Mouse (Mus musculus) kidney, embryonic 14.5 days (tissue): ENCODE measurements around the gene Gm28048. TPM values are rescaled to one million over a fixed set of nuclear protein-coding genes. Genes with fewer than 3 reads are reported as not detected.

Experiments
- ATAC-seq: fragments of 200-750 bp; cut with Nextera tagmentation; 2 replicates; pipeline ENCODE4 v1.8.0; 2017; ENCODE audit warnings: moderate number of reproducible peaks, mild to moderate bottlenecking, moderate TSS enrichment, moderate library complexity; ENCODE audit not compliant: low FRiP score, low TSS enrichment
- H3K27ac ChIP-seq: fragments of 300-500 bp; sonication (generic); 2 replicates; pipeline ENCODE4 v1.5.1; 2014; ENCODE audit warnings: low read depth, mild to moderate bottlenecking, low read length, moderate library complexity, mixed read lengths
- H3K27me3 ChIP-seq: fragments of 300-500 bp; sonication (generic); 2 replicates; pipeline ENCODE4 v1.6.1; 2014; ENCODE audit warnings: mild to moderate bottlenecking, low read length; ENCODE audit not compliant: control insufficient read depth, insufficient read depth
- H3K36me3 ChIP-seq: fragments of 300-500 bp; sonication (generic); 2 replicates; pipeline ENCODE4 v1.6.1; 2014; ENCODE audit warnings: low read length, mixed read lengths; ENCODE audit not compliant: control insufficient read depth, insufficient read depth
- H3K4me1 ChIP-seq: fragments of 300-500 bp; sonication (generic); 2 replicates; pipeline ENCODE4 v1.6.1; 2014; ENCODE audit warnings: low read length, mixed read lengths; ENCODE audit not compliant: control insufficient read depth, insufficient read depth
- H3K4me2 ChIP-seq: fragments of 300-500 bp; sonication (generic); replicated peaks from 2 replicates; pipeline ENCODE4 v1.6.1; 2014; ENCODE audit warnings: low read depth, mild to moderate bottlenecking, low read length
- H3K4me3 ChIP-seq: fragments of 300-500 bp; sonication (generic); 2 replicates; pipeline ENCODE4 v1.5.1; 2014; ENCODE audit warnings: mild to moderate bottlenecking, low read length
- H3K9ac ChIP-seq: fragments of 300-500 bp; sonication (generic); 2 replicates; pipeline ENCODE4 v1.6.1; 2014; ENCODE audit warnings: low read depth, mild to moderate bottlenecking, low read length, moderate library complexity
- H3K9me3 ChIP-seq: fragments of 300-500 bp; sonication (generic); 2 replicates; pipeline ENCODE4 v1.6.1; 2016; ENCODE audit warnings: low read length; ENCODE audit not compliant: control insufficient read depth
- WGBS: fragments of 180-500 bp; shearing (Covaris S2); extraction: QIAGEN DNeasy Blood & Tissue Kit; methylation state at CpG from one replicate; pipeline ENCODE4 v1.1.7; 2014; 5-methylcytosine and 5-hydroxymethylcytosine counted together
- polyA plus RNA-seq: library from polyadenylated mRNA; unstranded; fragments of >200 nt; fragmentation: Nextera tagmentation; extraction: Ambion mirVana; gene quantifications from 2 replicates; pipeline ENCODE4 v1.2.1, GENCODE M21; 2014

Gm28048 gene
- polyA plus RNA-seq, 1 experiment from 2014 or later, result 19.7 TPM

- Histone ChIP-seq H3K9me3 (no peaks in the 10 kb centered on the region), H3K4me1 (no peaks in the 10 kb centered on the region; the same call in 1 of the 2 replicates), H3K27ac (no peak overlapping the region), H3K27me3 (no peaks in the 10 kb centered on the region), H3K9ac (no peak overlapping the region), H3K36me3 (no peaks in the 10 kb centered on the region), H3K4me2 (no peak overlapping the region), H3K4me3 (no peak overlapping the region)
- no peak for ATAC-seq
- WGBS, result 92% methylated on average over 3 of the region's 3 CpGs
These were observed 170.5 kb downstream of the Gm28048 start for GRCm38 (mm10) chr11:22811413-22811812.

GRCm38 (mm10) chr11:22809465-22810096 lies 172.3 kb downstream of the Gm28048 start:
- ATAC-seq, result no peak
- Histone ChIP-seq H3K36me3 (no peaks in the 10 kb centered on the region), H3K9me3 (no peaks in the 10 kb centered on the region), H3K4me2 (no peak overlapping the region), H3K4me3 (no peak overlapping the region), H3K27ac (no peak overlapping the region), H3K4me1 (no peaks in the 10 kb centered on the region; the same call in 1 of the 2 replicates), H3K9ac (no peak overlapping the region), H3K27me3 (no peaks in the 10 kb centered on the region)
- 77% methylated on average over 7 of the region's 7 CpGs for WGBS

GRCm38 (mm10) chr11:22808040-22808439 lies 173.8 kb downstream of the Gm28048 start:
- Histone ChIP-seq H3K9me3 (no peaks in the 10 kb centered on the region), H3K9ac (no peak overlapping the region), H3K4me3 (no peak overlapping the region), H3K4me2 (no peak overlapping the region), H3K27ac (no peak overlapping the region), H3K4me1 (no peaks in the 10 kb centered on the region), H3K36me3 (no peaks in the 10 kb centered on the region), H3K27me3 (no peaks in the 10 kb centered on the region)
- ATAC-seq, result no peak

GRCm38 (mm10) chr11:22805171-22805570 lies 176.7 kb downstream of the Gm28048 start:
- 92% methylated on average over 1 of the region's 1 CpGs for WGBS
- no peak for ATAC-seq

GRCm38 (mm10) chr11:22799987-22800424 lies 181.9 kb downstream of the Gm28048 start:
- Histone ChIP-seq H3K9me3 (no peaks in the 10 kb centered on the region), H3K9ac (no peak overlapping the region), H3K36me3 (no peaks in the 10 kb centered on the region), H3K4me2 (peak overlapping the region; percentile 5; the same call in 1 of the 2 replicates), H3K27me3 (no peaks in the 10 kb centered on the region), H3K4me3 (no peak overlapping the region), H3K27ac (peak overlapping the region; percentile 59; the same call in 1 of the 2 replicates), H3K4me1 (peaks cover 12% of the 10 kb centered on the region; the same call in 1 of the 2 replicates)
- peak; percentile 89 for ATAC-seq
- WGBS, result 16% methylated on average over 9 of the region's 9 CpGs

More at GRCm38 (mm10) chr11:22805171-22805570, 176.7 kb downstream of the Gm28048 start:
- Histone ChIP-seq H3K4me3 (no peak overlapping the region), H3K4me2 (no peak overlapping the region), H3K9ac (no peak overlapping the region), H3K27ac (no peak overlapping the region), H3K9me3 (no peaks in the 10 kb centered on the region), H3K4me1 (peaks cover 5% of the 10 kb centered on the region; the same call in 1 of the 2 replicates), H3K36me3 (no peaks in the 10 kb centered on the region), H3K27me3 (no peaks in the 10 kb centered on the region)

- H3K9me3 ChIP-seq, result no peaks in the 10 kb centered on the region
- no peaks in the 10 kb centered on the region for H3K27me3 ChIP-seq
- no peak for ATAC-seq
- H3K36me3 ChIP-seq, result no peaks in the 10 kb centered on the region
- no peak overlapping the region for H3K27ac ChIP-seq
- H3K9ac ChIP-seq, result no peak overlapping the region
- H3K4me2 ChIP-seq, result no peak overlapping the region
- peaks cover 12% of the 10 kb centered on the region; the same call in 1 of the 2 replicates for H3K4me1 ChIP-seq
- WGBS, result 71% methylated on average over 5 of the region's 5 CpGs
- H3K4me3 ChIP-seq, result no peak overlapping the region
These were observed 183.0 kb downstream of the Gm28048 start for GRCm38 (mm10) chr11:22798916-22799315.

GRCm38 (mm10) chr11:22794734-22795133 lies 187.2 kb downstream of the Gm28048 start:
- Histone ChIP-seq H3K4me2 (no peak overlapping the region), H3K4me1 (0 out of 2 replicates have a peak, but pooled peaks cover 2% of the 10 kb centered on the region), H3K27me3 (no peaks in the 10 kb centered on the region), H3K9ac (no peak overlapping the region), H3K27ac (no peak overlapping the region), H3K36me3 (no peaks in the 10 kb centered on the region), H3K9me3 (no peaks in the 10 kb centered on the region), H3K4me3 (no peak overlapping the region)
- WGBS, result 84% methylated on average over 1 of the region's 1 CpGs
- no peak for ATAC-seq

GRCm38 (mm10) chr11:22793881-22794203 lies 188.0 kb downstream of the Gm28048 start:
- Histone ChIP-seq H3K36me3 (no peaks in the 10 kb centered on the region), H3K4me1 (no peaks in the 10 kb centered on the region), H3K9ac (no peak overlapping the region), H3K27me3 (no peaks in the 10 kb centered on the region), H3K4me2 (no peak overlapping the region), H3K27ac (no peak overlapping the region), H3K4me3 (no peak overlapping the region), H3K9me3 (no peaks in the 10 kb centered on the region)
- ATAC-seq, result no peak
- WGBS, result 95% methylated on average over 1 of the region's 1 CpGs

GRCm38 (mm10) chr11:22793176-22793880 lies 188.6 kb downstream of the Gm28048 start:
- Histone ChIP-seq H3K27me3 (no peaks in the 10 kb centered on the region), H3K4me2 (no peak overlapping the region), H3K9ac (no peak overlapping the region), H3K27ac (no peak overlapping the region), H3K36me3 (no peaks in the 10 kb centered on the region), H3K9me3 (no peaks in the 10 kb centered on the region), H3K4me3 (no peak overlapping the region), H3K4me1 (no peaks in the 10 kb centered on the region)
- no peak for ATAC-seq
- WGBS, result 88% methylated on average over 3 of the region's 3 CpGs
